Mouse (Mus musculus) cerebellum, adult 2 months (tissue): ENCODE results near the gene Cd22. TPM values are rescaled to one million over a fixed set of nuclear protein-coding genes. Genes with fewer than 3 reads are reported as not detected.

Experiments
- DNase-seq, 2 experiments: peaks; one replicate each; pipeline ENCODE4 v3.0.0; 2021
- H3K27ac ChIP-seq: fragments of 200-500 bp; 2 replicates; pipeline ENCODE4 v1.5.1; 2012; ENCODE audit warnings: low read length, control low read depth, inconsistent platforms; ENCODE audit not compliant: insufficient read depth
- H3K27me3 ChIP-seq: fragments of 200-500 bp; 2 replicates; pipeline ENCODE4 v1.6.1; 2012; ENCODE audit warnings: inconsistent platforms, mild to moderate bottlenecking, low read length, moderate library complexity; ENCODE audit not compliant: control insufficient read depth, insufficient read depth
- H3K4me1 ChIP-seq: fragments of 200-500 bp; 2 replicates; pipeline ENCODE4 v1.6.1; 2011; ENCODE audit warnings: low read length; ENCODE audit not compliant: control insufficient read depth, insufficient read depth
- H3K4me3 ChIP-seq: fragments of 200-500 bp; replicated peaks from 2 replicates; pipeline ENCODE3; 2011; ENCODE audit warnings: mild to moderate bottlenecking, low read depth, low read length, control low read depth; ENCODE audit not compliant: insufficient read depth
- CTCF ChIP-seq: fragments of 200-500 bp; IDR thresholded peaks from 2 replicates; pipeline ENCODE4 v1.5.1; 2011; ENCODE audit warnings: low read depth, mild to moderate bottlenecking, control low read depth, low read length, moderate library complexity, borderline replicate concordance; ENCODE audit not compliant: insufficient read depth
- POLR2A ChIP-seq: fragments of 200-500 bp; IDR thresholded peaks from 2 replicates; pipeline ENCODE4 v1.6.1; 2011; ENCODE audit warnings: low read length, control low read depth, borderline replicate concordance; ENCODE audit not compliant: insufficient read depth
- WGBS: fragments of 180-500 bp; shearing (Covaris S2); methylation state at CpG from one replicate; pipeline ENCODE4 v1.1.7; 2018; 5-methylcytosine and 5-hydroxymethylcytosine counted together
- polyA plus RNA-seq: library from polyadenylated mRNA; depleted of rRNA; stranded (reverse); fragments of >200 nt; gene quantifications from 2 replicates; pipeline ENCODE4 v1.2.3, GENCODE M21; 2012

Gene Cd22
- polyA plus RNA-seq, 1 experiment, result 0.11 TPM

DNA sequence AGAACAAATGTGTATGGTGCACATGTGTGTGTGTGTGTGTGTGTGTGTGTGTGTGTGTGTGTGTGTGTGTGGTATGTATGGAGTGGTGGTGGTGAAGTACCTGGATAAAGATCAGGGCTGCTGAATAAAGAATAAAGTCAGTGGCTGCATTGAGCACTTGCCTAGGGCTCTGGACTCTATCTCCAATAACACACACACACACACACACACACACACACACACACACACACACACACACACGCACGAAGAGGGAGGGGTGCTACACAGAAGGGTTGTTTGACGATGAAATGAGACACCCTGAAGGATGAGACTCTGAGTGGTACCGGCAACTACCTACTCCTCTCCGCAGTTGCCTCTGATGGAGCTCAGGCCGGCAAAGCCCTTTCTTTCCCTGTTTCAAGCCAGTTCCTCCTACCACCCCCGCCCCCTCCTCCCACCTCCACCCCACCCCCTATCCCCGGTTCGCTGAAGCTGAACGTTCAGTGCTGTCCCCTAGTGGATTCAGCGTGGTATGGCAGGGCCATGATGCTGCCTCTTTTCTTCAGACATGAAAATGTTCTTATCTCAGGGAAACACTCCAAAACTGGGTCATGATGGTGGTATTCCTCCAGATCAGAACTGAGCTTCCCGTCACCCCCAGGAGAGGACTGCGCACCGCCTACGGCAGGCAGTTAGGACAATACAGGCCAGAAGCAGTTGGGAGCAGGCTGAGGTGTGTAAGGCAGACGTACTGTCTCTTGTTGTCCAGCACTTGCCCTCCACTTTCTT is 20.3 kb downstream of the Cd22 start:
- Histone ChIP-seq H3K4me1 (no peaks in the 10 kb centered on the region), H3K27me3 (no peaks in the 10 kb centered on the region), H3K4me3 (peak overlapping the region; percentile 26), H3K27ac (no peak overlapping the region)
- 9% methylated on average over 15 of the region's 16 CpGs for WGBS
- peak; percentile 68; the same call in 1 of the 2 replicates for TF ChIP-seq CTCF
- no peak for TF ChIP-seq POLR2A
- DNase-seq, result peak; percentile 32 to 40

DNA sequence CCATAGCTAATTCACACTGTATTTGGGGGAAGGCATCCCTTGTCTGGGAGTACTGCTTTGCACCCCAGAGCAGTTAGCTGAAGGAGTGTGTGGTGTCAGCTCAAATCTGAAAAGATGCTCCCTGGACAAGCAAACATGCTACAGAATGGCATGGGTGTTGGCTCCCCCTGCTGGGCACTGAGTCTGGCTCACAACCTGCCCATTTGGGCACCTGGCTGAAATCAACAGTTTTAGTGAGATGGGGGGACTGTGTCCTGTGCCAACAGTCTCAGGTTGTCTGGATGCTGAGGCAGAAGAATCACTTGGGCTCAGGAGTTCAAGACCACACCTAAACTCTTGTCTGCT is 20.9 kb downstream of the Cd22 start:
- DNase-seq, result peak; percentile 37 to 44
- Histone ChIP-seq H3K4me1 (no peaks in the 10 kb centered on the region), H3K27ac (no peak overlapping the region), H3K27me3 (no peaks in the 10 kb centered on the region), H3K4me3 (no peak overlapping the region)
- no peak for TF ChIP-seq POLR2A
- TF ChIP-seq CTCF, result peak; percentile 62

- Histone ChIP-seq H3K27me3 (no peaks in the 10 kb centered on the region), H3K27ac (no peak overlapping the region), H3K4me1 (no peaks in the 10 kb centered on the region), H3K4me3 (no peak overlapping the region)
- DNase-seq, result no peak
- 78% methylated on average over 1 of the region's 1 CpGs for WGBS
- TF ChIP-seq CTCF, result no peak
- TF ChIP-seq POLR2A, result no peak
These were observed 22.4 kb downstream of the Cd22 start for GRCm38 (mm10) chr7:30857746-30858145.

DNA sequence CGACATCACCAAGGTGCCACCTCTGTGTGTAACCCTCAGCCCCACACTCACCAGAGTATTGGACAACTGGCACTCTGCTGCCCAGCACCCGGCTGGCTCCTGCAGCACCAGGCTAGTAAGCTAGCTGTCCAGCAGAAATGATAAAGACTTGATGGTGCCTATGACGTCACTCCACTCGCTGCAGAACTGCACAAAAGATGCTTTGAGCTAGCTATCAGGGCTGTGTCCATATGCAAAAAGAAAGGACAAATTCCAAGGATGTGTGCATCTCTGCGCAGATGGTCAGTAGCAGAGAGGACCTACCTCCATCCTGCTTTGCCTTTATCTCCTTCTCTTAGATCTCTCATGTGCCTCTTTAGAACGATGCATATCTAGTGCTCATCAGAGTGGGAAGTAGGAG is 24.1 kb downstream of the Cd22 start, which contains the start of gene Ffar3:
Gene Ffar3 (minus strand): TSS at position 101 of the 400 bp plus-strand sequence.
- no peak within 1 kb of the TSS for H3K4me3 ChIP-seq
- no peaks in the 10 kb centered on the region for H3K27me3 ChIP-seq
- 78% methylated on average over 6 of the region's 6 CpGs for WGBS
- no peak for TF ChIP-seq POLR2A
- DNase-seq, result no peak
- no peak within 1 kb of the TSS for H3K27ac ChIP-seq
- H3K4me1 ChIP-seq, result no peaks in the 10 kb centered on the region

GRCm38 (mm10) chr7:30851421-30851820 is 28.7 kb downstream of the Cd22 start:
- Histone ChIP-seq H3K4me3 (no peak overlapping the region), H3K27me3 (no peaks in the 10 kb centered on the region), H3K4me1 (no peaks in the 10 kb centered on the region), H3K27ac (no peak overlapping the region)
- no peak for TF ChIP-seq POLR2A
- no peak for TF ChIP-seq CTCF
- no peak for DNase-seq
- WGBS, result 73% methylated on average over 1 of the region's 1 CpGs

GRCm38 (mm10) chr7:30847934-30848333 is 32.2 kb downstream of the Cd22 start:
- Histone ChIP-seq H3K27me3 (no peaks in the 10 kb centered on the region), H3K4me3 (no peak overlapping the region), H3K4me1 (no peaks in the 10 kb centered on the region), H3K27ac (no peak overlapping the region)
- 33% methylated on average over 6 of the region's 6 CpGs for WGBS
- no peak for DNase-seq
- no peak for TF ChIP-seq CTCF
- no peak for TF ChIP-seq POLR2A

- 64% methylated on average over 5 of the region's 5 CpGs for whole genome bisulfite sequencing
- DNase-seq, result no peak
- no peak overlapping the region for H3K4me3 ChIP-seq
- H3K27me3 ChIP-seq, result no peaks in the 10 kb centered on the region
- H3K27ac ChIP-seq, result no peak overlapping the region
- H3K4me1 ChIP-seq, result no peaks in the 10 kb centered on the region
- TF ChIP-seq CTCF (no peak), POLR2A (no peak)
These were observed 32.8 kb downstream of the Cd22 start for GRCm38 (mm10) chr7:30847386-30847785.

GRCm38 (mm10) chr7:30846505-30847053 is 33.6 kb downstream of the Cd22 start:
- Histone ChIP-seq H3K27me3 (no peaks in the 10 kb centered on the region), H3K4me3 (no peak overlapping the region), H3K27ac (no peak overlapping the region), H3K4me1 (no peaks in the 10 kb centered on the region)
- 70% methylated on average over 2 of the region's 2 CpGs for WGBS
- TF ChIP-seq CTCF, result no peak
- TF ChIP-seq POLR2A, result no peak
- DNase-seq, result no peak
